Mouse (Mus musculus): ENCODE measurements around the gene Gm20481.
"Not testable (repeated sequence)": the region's sequence is repeated elsewhere in the genome, so short reads cannot be mapped to it uniquely, and the experiment has no call there.

GRCm38 (mm10) chr17:35005902-35006301, 36.2 kb downstream of the Gm20481 start:
- not testable (repeated sequence) for TF ChIP-seq POLR2A (IDR thresholded peaks at IDR 0.05; ENCODE audit: insufficient read depth, low read length); CTCF (IDR thresholded peaks at IDR 0.05; ENCODE audit: low read depth, low read length)

Measured in ES-Bruce4 (cell line).